Mouse (Mus musculus): ENCODE results near the gene Rap1gap2.

The Rap1gap2 gene

DNA sequence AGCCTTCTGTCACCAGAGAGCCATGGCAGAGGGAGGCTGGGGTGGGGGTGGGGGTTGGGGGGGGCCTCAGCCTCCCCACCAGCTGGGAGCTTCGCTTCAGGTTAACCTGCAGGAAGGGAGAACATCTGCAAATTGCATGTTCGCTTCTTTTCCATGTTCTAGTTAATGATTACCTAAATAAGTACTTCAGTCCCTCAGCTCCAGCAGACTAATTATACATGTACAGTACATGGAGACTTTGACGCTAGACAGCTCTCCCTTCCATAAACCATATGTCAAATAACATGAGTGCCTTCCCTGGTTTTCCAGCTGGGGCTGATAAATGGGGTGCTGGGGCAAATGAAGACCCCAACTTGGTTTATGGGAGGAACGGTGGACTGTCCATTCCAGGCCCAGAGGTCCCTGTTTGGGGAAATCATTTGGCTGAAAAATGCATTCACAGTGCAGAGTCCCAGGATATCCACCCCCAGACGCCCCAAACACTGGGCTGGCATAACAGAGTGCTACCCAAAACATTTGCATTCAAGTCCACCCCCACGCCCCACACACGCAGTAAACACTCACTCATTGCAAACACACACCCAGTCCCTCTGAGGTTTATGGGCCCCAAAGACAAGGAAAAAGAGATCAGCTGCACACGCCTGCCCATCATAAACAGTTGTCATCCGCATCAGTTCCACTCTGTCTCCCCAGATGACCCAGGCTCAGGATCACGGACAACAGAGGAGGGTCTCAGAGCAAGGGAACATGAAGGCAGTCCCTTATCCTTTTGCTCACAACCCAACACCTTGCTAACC is 146.3 kb downstream of the Rap1gap2 start:
- in situ Hi-C loops (cut with MboI, MseI): no loop called here

DNA sequence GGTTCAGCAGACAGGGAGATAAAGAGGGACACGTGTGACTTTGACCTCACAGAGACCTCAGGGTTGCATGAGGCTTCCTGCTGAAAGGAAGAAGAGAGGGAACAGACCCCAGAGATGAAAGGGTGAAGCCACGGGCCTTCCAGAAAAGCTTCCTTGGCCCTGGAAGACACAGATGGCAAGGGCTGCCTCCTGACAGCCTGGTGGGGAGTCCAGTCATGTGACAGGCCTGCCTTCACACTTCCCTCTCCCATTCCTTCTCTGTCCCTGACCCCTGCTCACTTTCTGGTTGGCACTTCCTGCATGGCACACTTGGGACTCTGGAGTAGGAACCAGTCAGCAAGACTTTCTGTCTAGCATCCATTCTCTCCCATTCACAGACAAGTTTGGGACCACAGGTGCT is 148.1 kb downstream of the Rap1gap2 start:
- in situ Hi-C loops (cut with MboI, MseI): no loop called here

- in situ Hi-C loops (cut with MboI, MseI): no loop called here
Measured at GRCm38 (mm10) chr11:74459651-74460050, 151.1 kb downstream of the Rap1gap2 start.

- in situ Hi-C loops (cut with MboI, MseI): no loop called here
Measured at GRCm38 (mm10) chr11:74458400-74458799, 152.3 kb downstream of the Rap1gap2 start.

DNA sequence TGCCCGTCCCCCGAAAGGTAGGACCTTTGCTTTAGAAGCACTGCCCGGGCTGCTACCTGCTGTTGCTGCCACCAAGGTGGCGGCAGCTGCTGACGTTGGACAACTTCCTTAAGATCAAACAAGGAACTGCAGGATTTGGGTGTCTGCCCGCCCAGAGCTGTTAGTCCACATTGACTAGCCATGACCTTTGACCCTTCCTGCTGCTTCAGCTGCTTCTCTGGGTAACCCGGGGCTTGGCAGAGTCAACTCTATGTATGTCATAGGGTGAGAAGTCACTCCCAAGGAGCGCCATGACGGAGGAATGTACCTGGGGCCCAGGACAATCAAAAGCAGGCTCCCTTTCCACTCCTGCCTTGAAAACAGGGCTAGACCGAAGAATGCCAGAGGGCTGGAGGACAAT is 153.5 kb downstream of the Rap1gap2 start:
- in situ Hi-C loops (cut with MboI, MseI): no loop called here

DNA sequence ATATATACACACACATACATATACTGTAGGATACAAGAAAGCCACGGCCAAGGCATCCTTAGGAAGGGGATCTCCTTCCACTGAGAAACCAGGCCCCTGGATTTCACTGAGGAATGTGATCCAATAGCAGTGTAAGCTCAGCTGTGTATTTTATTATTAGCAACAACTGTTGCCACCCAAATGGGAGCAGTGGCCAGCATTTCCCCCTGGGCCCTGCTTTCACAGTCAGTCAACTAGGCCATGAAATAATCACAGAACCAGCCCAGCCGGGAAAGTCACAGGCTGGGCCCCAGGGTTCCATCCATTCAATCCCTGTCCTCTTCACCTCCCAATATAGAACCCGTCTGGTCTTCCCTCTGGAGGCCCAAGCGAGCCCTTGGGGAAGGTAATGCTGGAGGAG is 162.2 kb downstream of the Rap1gap2 start:
- in situ Hi-C loops (cut with MboI, MseI): no loop called here

DNA sequence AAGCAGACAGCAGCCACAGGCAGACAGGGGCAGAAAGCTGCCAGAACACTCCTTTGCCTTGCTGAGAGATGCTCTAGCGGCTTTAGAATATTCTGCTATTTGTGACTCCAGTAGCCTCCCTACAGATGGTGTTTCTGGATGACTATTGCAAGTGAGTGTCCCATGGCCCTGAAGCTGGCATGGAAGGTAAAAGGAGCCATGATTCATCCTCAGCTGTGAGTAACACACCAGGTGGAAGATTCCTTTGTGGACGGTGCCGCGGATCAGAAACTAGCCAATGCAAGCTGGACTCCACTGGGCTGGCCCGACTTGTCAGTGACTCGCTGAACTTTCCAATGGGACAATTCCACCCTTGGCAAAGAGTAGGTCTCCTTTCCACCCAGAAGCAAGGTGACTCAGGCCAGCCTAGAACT is 162.7 kb downstream of the Rap1gap2 start:
- in situ Hi-C loops (cut with MboI, MseI): no loop called here

DNA sequence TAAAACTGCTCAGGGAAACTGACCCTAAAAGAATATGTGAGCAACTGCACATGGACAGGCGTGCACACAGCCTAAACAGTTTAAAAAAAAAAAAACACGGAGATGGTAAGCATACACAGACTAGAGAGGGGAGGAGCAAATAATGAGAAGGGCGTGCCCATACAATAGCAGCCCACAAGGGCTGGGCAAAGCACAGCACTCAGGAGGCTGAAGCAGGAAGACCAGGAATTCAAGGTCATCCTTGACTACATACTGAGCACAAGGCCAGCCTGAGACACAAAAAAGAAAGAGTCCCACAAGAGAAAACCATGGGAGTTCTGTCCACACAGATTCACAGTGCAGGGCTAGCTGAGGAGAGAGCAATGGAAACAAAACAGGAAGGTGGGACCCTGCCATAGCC is 165.1 kb downstream of the Rap1gap2 start:
- in situ Hi-C loops (cut with MboI, MseI): no loop called here

DNA sequence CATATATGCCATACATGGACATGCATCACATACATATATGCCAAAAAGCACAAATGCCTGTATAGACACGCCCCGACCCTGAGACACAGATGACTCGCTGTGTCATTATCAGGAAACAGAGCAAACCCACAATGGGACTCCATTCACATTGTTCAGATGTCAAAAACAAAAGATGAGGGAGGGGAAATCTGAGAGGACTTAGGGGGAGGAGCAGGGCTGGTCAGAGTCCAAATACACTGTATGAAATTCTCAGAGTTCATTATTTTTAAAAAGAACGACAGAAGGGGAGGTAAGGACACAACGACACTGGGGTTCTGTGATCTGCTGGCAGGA is 166.8 kb downstream of the Rap1gap2 start:
- in situ Hi-C loops (cut with MboI, MseI): no loop called here

DNA sequence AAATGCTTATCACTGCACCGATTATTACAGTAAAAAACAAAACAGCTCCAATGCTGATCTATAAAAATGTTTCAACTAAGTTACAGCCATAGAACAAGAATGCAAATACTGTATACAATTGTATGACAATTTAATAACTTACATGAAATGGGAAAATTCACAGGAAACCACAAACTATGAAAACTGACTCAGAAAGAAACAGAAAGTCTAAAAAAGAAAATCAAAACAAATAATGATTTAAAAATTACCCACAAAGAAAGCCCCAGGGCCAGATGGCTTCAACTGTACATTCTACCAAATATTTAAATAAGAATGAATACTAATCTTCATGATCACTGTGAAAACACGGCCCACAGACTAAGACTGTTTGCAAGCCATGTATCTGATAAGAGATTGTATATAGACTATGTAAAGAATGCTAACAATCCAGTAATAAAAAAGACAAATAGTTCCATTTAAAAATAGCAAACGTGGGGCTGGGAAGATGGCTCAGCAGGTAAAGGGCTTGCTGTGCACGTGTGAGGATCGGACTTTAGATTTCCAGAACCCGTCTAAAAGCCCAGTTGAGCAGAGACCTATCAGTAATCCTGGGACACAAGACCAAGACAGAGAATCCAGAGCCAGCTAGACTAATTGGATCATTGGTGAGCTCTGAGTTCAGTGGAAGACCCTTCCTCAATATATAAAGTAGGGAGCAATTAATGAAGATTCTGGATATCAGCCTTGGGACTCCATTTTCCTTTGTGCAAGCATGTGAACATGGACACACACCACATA is 167.4 kb downstream of the Rap1gap2 start:
- in situ Hi-C loops (cut with MboI, MseI): no loop called here

GRCm38 (mm10) chr11:74442396-74442795 is 168.3 kb downstream of the Rap1gap2 start:
- in situ Hi-C loops (cut with MboI, MseI): no loop called here

DNA sequence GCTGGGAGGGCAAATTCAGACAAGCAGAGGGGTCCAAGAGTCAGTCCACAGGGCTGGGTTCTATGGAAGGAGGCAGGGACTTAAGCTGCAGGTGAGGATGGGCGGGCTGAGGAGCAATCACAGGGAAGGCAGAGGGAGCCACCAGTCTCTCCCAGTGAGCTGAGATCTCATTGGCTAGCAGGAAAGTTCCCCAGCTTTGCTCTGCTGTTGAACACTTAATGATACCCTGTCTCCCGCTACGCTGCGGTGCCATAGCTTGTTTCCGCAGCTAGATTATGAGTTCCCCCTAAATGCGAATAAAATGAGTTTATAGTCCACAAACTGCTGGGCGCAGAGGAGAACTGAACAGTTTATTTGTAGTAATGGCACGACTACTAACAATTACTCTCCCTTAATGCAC is 170.6 kb downstream of the Rap1gap2 start:
- in situ Hi-C loops (cut with MboI, MseI): no loop called here

- in situ Hi-C loops (cut with MboI, MseI): no loop called here
Measured at GRCm38 (mm10) chr11:74439202-74439601, 171.5 kb downstream of the Rap1gap2 start.

DNA sequence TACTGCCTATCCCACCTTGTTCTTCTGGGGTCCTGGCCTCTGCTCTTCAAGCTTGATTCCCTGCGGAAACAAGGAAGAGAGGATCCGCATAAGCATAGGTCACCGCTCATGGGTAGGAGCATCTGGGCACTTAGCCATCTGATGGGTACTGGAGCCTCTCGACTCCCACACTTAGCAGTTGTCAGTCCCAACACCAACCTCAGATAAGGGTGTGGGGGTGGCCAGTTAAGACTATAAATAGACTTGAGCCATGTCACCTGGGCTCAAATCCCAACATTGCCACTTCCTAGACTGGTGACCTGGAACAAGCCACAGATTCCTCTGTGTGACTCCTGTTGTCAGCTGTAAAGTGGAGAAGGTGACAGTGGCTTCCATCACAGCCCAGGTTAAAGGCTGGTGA is 172.5 kb downstream of the Rap1gap2 start:
- in situ Hi-C loops (cut with MboI, MseI): no loop called here

DNA sequence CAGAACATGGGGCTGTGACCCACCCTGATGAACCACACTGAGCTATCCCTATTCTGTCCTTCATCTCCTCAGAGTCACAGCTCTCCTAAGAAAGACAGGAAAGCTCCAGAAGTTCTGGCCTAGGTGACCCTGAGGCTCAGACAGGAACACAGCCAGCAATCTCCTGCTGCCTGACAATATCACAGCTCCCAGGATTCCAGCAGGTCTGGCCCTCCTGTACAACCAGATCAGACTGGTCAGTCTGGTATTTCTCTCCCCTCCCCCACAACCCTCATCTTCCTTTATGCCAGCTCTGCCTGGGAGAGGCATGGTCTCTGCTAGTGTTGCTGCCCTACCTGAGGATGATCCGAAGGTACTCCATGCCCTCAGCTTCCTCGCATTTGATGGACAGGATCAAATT is 175.3 kb downstream of the Rap1gap2 start:
- in situ Hi-C loops (cut with MboI, MseI): no loop called here

DNA sequence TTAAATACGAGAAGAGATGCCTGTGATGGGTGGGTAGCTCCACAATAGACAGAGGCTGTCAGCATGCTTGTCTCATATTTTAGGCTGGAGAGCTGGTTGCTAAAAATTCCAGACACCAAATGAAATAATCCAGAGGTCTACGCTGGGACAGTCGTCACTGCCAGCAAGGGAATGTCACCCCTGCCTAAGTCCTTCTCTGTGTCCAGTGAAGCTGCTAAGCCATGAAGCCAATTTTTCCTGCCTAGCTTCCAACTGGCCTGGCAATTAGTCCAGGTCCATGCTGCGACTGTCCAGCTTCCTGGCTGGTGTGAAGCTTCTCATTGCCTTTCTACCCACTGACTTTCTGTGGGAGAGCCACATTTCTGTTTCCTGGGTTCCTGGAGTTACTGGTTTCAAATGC is 177.7 kb downstream of the Rap1gap2 start:
- in situ Hi-C loops (cut with MboI, MseI): no loop called here

- in situ Hi-C loops (cut with MboI, MseI): no loop called here
Measured at GRCm38 (mm10) chr11:74429798-74430529, 180.8 kb downstream of the Rap1gap2 start.

GRCm38 (mm10) chr11:74426306-74426705 is 184.4 kb downstream of the Rap1gap2 start:
- in situ Hi-C loops (cut with MboI, MseI): no loop called here

- in situ Hi-C loops (cut with MboI, MseI): no loop called here
Measured at GRCm38 (mm10) chr11:74422019-74422418, 188.7 kb downstream of the Rap1gap2 start.

GRCm38 (mm10) chr11:74421151-74421550 is 189.6 kb downstream of the Rap1gap2 start:
- in situ Hi-C loops (cut with MboI, MseI): no loop called here

GRCm38 (mm10) chr11:74419601-74420000 is 191.1 kb downstream of the Rap1gap2 start:
- in situ Hi-C loops (cut with MboI, MseI): no loop called here

- in situ Hi-C loops (cut with MboI, MseI): no loop called here
Measured at GRCm38 (mm10) chr11:74415736-74416135, 195.0 kb downstream of the Rap1gap2 start.

- in situ Hi-C loops (cut with MboI, MseI): no loop called here
Measured at GRCm38 (mm10) chr11:74414112-74414511, 196.6 kb downstream of the Rap1gap2 start.
